Mouse (Mus musculus) cerebellum, adult 2 months (tissue): ENCODE data around the gene Gm17387.

Source experiments
- CTCF ChIP-seq: fragments of 200-500 bp; IDR thresholded peaks from 2 replicates; pipeline ENCODE4 v1.5.1; 2011; ENCODE audit warnings: low read depth, mild to moderate bottlenecking, control low read depth, low read length, moderate library complexity, borderline replicate concordance; ENCODE audit not compliant: insufficient read depth
- POLR2A ChIP-seq: fragments of 200-500 bp; IDR thresholded peaks from 2 replicates; pipeline ENCODE4 v1.6.1; 2011; ENCODE audit warnings: low read length, control low read depth, borderline replicate concordance; ENCODE audit not compliant: insufficient read depth

DNA sequence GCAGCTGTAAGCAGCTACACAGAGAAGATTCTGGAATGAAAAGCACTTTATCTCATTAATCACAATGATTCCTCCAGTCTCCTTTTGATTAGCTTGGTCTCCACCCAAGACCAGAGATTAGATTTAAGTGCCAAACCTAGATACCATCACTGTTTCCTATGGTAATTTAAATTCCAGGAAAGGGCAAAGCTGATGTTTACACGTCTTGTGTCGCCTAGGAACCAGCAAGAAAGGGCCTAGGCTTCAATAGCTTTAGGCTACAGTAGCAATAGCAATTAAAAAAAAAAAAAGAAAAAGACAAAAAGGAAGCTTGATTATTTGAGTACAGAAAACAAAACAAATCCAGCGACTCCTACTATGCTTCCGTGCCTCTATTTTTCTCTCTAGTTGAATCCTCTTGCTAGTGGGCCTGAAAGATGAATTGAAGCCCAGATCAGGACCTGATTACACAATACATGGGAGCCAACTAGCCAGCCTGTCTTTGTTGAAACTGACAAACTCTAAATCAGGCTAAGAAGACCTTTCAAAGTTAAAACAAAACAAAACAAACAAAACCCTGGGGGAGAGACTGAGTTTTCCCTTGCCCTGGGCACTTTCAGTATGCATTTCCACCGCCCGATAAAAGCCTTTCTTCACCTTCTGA is 2.7 kb upstream of the Gm17387 start:
- TF ChIP-seq CTCF: no peak
- no peak for TF ChIP-seq POLR2A
